Mouse (Mus musculus) lung, postnatal 0 days (tissue): Measurements from ENCODE around the gene Olfr935.

Source experiments
- CTCF ChIP-seq: IDR thresholded peaks from 2 replicates; pipeline ENCODE4 v1.5.1; 2016; ENCODE audit warnings: antibody characterized with exemption, mild to moderate bottlenecking
- EP300 ChIP-seq: IDR thresholded peaks from 2 replicates; pipeline ENCODE4 v1.6.1; 2016; ENCODE audit warnings: antibody characterized with exemption, mild to moderate bottlenecking, control low read depth

DNA sequence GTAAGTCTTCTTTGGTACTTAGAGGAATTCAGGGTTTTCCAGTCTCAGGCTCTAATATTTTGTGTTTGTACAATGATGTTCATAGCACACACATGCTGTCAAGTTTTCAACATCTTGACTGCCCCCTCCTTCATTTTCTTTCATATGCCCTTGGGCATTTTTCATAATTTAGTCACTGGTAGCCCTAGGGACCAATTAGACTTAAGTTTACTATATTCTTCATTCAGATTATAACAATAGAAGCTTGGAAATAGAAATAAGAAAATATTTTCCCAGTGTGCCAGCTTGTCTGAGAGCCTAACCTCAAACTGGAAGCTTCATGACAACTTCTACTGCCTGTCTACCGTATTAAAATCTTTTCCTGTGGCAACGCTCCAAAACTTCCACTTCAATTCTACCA, 11.3 kb downstream of the Olfr935 start, which contains the start of gene Olfr934:
- TF ChIP-seq CTCF: no peak
- TF ChIP-seq EP300: no peak
